Mouse (Mus musculus) lung, postnatal 36 days (tissue): ENCODE results near the gene Aldob.
"Not testable (repeated sequence)": the region's sequence is repeated elsewhere in the genome, so short reads cannot be mapped to it uniquely, and the experiment has no call there.

Experiments used
- DNase-seq: peaks from one replicate; pipeline ENCODE4 v3.0.0; 2022; ENCODE audit warnings: mixed read lengths

The Aldob gene

DNA sequence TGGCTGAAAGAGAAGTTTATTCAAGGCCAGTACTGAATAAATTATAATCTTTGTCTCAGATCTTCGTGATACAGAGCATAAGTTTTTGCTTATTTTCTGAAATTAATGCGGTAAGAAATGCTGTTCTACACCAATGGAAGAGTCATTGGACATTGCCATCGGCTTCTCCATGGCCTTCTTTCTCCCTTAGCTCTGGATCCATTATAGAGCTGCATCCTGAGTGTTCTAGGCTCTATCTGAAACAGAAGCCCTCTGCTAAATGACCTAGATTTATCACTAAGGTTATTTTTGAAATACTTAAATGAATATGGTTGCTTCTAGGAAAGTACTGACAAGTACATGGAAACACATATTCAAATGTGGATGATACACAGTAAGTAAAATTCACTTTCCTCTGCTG lies 14.3 kb downstream of the Aldob start:
- no peak for DNase-seq

DNA sequence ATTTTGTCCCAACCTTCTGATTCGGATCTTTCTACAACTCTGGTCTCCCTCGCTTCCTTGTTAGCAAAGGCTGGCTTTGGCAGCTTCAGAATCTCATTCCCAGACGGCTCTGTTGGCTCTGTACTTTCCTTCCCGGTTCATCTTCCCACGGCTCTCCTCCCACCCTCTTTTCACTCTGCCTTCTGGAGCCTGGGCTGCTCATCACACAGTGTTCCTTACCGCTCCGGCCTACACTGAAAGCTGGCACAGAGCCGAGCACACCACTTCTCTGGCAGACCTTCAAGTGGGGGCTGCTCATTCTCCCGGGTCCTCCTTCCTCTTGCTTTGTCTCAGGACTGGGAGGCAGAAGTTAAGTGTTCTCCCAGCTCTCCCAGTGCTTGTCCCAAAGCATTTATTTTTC lies 26.8 kb downstream of the Aldob start:
- no peak for DNase-seq

DNA sequence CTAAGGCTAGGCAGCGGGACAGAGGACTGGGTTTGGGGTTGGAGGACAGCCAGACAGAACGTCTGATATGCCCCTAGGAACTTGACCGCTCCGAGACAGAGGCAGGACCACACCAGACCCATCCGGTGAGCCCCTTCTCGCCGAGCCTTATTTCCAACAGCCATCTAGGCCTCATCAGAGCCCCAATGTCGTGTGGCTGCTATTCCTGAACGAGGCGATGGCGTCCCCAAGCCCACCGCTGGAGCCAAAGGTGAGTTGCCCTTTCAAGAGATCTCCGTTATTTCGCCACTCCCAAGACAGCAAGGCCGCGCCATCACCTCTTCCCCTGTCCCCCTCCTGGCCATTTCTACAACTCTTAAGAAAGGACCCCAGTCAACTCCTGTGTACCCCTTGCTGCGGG lies 28.0 kb downstream of the Aldob start:
- no peak for DNase-seq

DNA sequence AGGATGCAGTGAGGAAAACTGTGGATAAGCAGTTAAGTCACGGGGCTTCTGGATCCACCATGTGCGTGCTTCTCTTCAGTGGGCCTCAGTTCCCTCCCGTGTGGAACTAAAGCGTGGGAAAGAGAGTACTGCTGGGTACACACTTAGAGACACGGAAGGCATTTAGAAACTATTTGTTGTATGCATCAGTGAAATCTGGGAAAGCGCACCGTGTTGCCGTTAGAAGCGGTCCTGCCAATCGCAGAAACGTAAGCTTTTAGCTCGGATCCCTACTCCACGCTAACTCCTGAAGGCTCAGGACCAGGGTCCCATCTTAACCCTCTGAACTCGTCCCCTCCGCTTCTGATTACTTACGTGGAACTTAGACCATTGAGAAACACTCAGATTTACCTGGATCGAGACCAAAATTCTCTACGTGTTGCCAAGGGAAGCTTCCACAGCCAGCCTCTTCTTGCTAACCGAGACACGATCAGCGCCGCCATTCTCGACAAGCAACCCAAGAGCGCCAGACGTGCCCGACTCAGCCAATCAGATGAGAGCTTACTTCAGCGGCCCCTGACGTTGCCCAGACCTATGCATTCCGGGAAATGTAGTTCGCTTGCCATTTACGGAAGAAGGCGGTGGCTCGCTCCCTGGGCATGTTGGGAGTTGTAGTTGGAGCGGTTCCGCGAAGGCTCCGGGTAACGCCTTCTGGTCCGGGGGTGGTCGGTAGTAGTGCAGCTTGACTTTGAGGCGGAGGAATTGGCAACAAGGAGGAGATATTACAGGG lies 28.6 kb downstream of the Aldob start, which contains the start of the genes Mrpl50 and Zfp189:
TSS of gene Mrpl50 (minus strand) at position 522 of the 769 bp plus-strand sequence.
TSS of gene Zfp189 (plus strand) at position 605 of the 769 bp plus-strand sequence.
- peak; percentile 98 for DNase-seq

DNA sequence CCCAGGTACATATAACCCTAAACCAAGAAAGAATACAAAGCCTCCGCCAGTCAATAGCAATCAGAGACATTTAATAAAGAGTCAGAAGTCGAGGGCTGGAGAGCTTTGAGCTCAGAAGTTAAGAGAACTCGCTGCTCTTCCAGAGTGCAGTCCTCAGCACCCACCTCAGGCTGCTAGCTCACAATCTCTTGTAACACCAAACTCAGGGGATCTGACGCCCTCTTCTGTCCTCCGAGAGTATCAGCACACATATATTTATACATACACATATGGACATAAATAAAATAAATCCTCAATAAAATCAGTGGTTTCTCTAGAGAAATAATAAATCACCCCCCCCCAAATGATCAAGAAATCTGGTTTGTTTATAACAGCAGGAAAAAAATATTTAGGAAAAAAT lies 29.9 kb downstream of the Aldob start:
- no peak for DNase-seq

DNA sequence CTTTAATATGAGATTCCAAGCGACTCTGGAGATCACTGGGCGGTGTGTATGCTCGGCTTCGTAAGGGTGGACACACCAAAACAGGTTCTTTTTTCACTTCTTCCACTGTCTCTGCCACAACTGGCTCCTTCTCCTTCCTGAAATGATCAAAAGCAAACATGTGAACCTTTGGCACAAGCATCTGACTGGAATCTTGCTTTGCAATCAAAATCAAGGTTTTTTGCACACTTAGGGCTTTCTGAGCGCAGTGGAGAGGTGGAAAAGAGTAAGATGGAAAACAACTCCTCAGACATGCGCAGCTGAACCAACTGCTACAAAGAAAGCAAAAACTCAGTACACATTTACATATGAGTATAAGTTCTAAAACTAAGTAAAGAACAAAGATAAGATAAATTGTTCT lies 34.9 kb downstream of the Aldob start:
- DNase-seq = no peak

DNA sequence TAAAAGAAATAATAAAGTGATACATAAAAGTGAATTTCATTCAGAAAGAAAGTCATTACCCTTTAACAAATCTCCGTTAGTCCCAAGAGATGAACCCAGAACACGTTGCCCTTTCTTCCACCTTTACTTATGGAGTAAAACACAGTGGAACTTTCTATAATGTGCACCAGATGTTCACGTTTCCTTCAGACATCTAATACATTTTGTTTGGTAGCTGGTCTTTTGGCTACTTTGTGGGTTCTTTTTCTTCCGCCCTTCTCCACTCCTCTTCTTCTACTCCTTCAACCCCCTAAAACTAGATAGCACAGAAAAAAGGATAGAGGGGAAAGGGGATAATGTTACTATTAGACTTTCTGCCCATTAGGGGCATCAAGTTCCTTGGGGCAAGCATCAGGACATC lies 36.7 kb downstream of the Aldob start:
- DNase-seq = no peak

DNA sequence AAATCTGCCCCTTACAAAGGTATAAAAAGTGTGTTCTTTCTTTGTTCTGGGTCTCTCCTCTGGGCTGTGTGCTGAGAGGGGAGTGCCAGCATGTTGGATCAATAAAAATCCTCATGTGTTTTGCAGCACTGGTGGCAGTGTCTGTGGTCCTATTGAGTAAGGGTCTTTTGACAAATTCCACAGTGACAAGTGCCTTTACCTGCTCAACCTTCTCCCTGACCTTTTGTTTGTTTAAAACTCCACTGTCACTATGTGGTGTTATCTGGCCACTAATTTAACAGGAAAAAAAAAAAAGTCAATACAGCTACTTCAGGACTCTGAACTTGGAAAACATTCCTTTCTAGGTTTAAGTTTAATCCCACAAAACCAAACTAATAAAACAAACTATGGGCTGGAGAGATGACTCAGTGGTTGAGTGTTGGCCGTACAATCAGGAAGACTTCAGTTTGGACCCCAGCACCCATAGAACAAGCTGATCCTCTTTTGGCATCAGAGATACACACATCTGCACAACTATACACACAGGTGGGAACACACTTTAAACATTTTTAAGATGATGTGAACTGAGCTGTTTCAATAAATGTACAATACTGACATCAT lies 39.0 kb downstream of the Aldob start:
- not testable (repeated sequence) for DNase-seq

DNA sequence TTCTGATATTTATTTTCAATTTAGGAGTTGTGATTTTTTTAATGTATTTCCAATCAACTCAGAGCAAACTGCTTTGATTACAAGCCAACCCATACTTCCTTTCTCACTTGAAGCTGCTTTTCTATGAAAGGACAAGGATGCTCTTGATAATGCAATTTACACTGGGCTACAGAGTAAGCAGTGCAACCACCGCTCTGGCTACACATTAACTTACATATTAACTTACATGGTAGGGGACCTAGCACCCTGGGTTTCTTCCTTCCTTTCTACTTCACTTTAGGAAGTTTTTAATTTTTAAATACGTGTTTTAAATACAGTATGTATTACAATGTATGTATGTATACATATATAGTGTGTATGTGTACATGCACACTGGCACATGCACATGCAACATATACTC lies 40.2 kb downstream of the Aldob start:
- DNase-seq = no peak

DNA sequence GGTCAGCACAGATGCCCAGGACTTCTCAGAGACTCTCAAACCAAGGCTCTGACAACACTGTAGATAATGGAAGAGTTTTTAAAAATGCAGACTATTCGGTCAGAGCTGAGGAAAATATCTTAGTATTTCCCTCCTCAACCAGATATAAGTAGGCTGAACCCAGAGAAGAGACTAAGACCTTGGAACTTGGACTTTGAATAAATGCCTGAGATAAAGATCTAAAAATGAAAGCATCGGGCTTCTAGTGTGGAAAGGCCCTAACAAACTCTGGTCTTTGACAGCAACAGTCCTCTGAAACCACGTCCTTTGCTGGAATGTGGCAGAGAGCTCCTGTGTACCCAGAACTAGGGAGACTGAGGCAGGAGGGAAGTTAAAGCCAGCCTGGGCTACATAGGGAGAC lies 43.0 kb downstream of the Aldob start, which contains the start of gene Baat:
TSS of gene Baat (minus strand) at position 172 of the 400 bp plus-strand sequence.
- DNase-seq = no peak

DNA sequence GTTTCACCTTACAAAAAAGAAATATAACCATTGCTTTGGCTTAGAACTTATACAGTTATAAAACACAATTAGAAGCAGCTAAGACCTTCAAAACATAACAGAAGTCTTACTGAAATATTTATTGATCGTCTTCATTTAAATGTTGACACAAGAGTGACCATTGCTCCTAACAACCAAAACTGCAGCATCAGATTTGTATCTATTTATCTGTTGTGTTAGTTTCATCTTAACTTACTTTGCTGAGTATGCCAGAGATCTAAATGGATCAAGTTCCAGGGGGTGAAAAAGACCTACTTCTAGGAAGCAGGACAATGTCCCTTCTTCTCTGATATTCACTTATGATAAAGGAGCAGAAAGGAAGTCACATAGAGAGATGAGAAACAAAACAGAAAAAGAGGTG lies 45.8 kb downstream of the Aldob start:
- no peak for DNase-seq
